In the genomic region with DNA sequence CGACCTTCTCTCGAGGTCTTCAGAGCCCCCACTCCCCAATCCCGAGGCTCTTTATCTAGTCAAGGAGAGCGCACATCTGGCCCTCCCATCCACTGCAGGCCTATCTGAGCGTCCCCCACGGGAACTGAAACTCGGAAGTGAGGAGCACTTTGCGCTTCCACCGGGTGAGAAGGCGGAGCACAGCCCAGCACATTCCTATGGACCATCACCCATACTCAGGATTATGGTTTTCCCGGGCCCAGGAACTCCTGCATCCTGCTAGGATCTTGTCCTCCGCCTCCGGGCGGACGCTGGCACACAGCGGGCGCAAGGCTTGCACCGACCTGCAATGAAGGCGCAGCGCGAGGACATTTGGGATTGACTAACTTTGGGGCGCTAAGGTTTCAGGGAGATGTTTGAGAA, we compare ENCODE assay signal across 9 mouse cellular contexts. TPM values are rescaled to one million over a fixed set of nuclear protein-coding genes. Genes with fewer than 3 reads are reported as not detected.
DNase-seq lines count a peak whose midpoint lies in the region; ATAC-seq and TF ChIP-seq lines count a peak whose summit lies in the region.
"Had no signal": no experiment of that assay in that cellular context is flagged by ENCODE, and none has a peak within 500 bp of the region (broad histone marks: within the 10 kb centered on the region; RNA-seq: fewer than 3 reads in every experiment).

No protein-coding gene starts in this region.

- under 1% methylated on average over 22 of the region's 22 CpGs for WGBS in embryonic facial prominence, embryonic 15.5 days

- peak overlapping the region; percentile 99 for H3K4me2 ChIP-seq in embryonic facial prominence, embryonic 15.5 days (replicated peaks)

- TF ChIP-seq CTCF in left cerebral cortex, adult 2 months (IDR thresholded peaks at IDR 0.05), result no peak

- H3K4me3 ChIP-seq in left cerebral cortex, adult 2 months, result peak overlapping the region; percentile 36
- peak overlapping the region; percentile 65 for H3K4me3 ChIP-seq in embryonic facial prominence, embryonic 15.5 days (replicated peaks)

- no peaks in the 10 kb centered on the region for H3K36me3 ChIP-seq in embryonic facial prominence, embryonic 15.5 days

- peak; percentile 6 for ATAC-seq in embryonic facial prominence, embryonic 15.5 days (ENCODE audit: insufficient number of reproducible peaks, low FRiP score, low TSS enrichment, low read depth)
- peak; percentile 10; the same call in 1 of the 2 replicates for ATAC-seq in megakaryocyte-erythroid progenitor cell, adult 5-6 weeks (replicated peaks; ENCODE audit: low FRiP score, low TSS enrichment, poor library complexity, severe bottlenecking)

- no peaks in the 10 kb centered on the region for H3K9me3 ChIP-seq in embryonic facial prominence, embryonic 15.5 days (replicated peaks)

- intact Hi-C loops in left cerebral cortex, adult 2 months (cut with DNase I), result loop anchor here (1.0 kb wide), 1 partner anchor 161 kb away; no protein-coding TSS in a partner anchor
- intact Hi-C loops in left cerebral cortex, postnatal 25 days (cut with DNase I), result loop anchor here (2.0 kb wide), 1 partner anchor 161 kb away; no protein-coding TSS in a partner anchor

- H3K27me3 ChIP-seq in embryonic facial prominence, embryonic 15.5 days, result peaks cover 47% of the 10 kb centered on the region

- H3K4me1 ChIP-seq in embryonic facial prominence, embryonic 15.5 days, result peaks cover 20% of the 10 kb centered on the region

- peak in 1 of 2 experiments; percentile 30 for DNase-seq in left cerebral cortex, adult 2 months (ENCODE audit: extremely low spot score in 1 of 2, low spot score in 2 of 2)
- DNase-seq in left cerebral cortex, adult 9 months (ENCODE audit: low spot score in 2 of 2), result no peak
- DNase-seq in induced T-regulatory cell, adult 2 months (ENCODE audit: low read depth), result peak; percentile 59
- DNase-seq in left cerebral cortex, postnatal 25 days (ENCODE audit: low spot score in 2 of 2), result no peak
- DNase-seq in cerebellum, postnatal 4 days (ENCODE audit: low spot score in 2 of 2), result no peak
- DNase-seq in frontal cortex, postnatal 10 days (ENCODE audit: low spot score in 2 of 2), result no peak

- no peak overlapping the region for H3K9ac ChIP-seq in embryonic facial prominence, embryonic 15.5 days

- H3K27ac ChIP-seq in left cerebral cortex, adult 2 months, result peak overlapping the region; percentile 80
- H3K27ac ChIP-seq in embryonic facial prominence, embryonic 15.5 days (replicated peaks), result peak overlapping the region; percentile 76

RNA-seq across cellular contexts. Expression of a gene that starts 0.7 kb away (rescaled TPM):
- total RNA-seq in left cerebral cortex, adult 2 months (2021), result 100 to 1,000 TPM; 270 to 290 TPM
- 9.5 and 10.4 TPM in 2 replicates for polyA plus RNA-seq in embryonic facial prominence, embryonic 15.5 days (2015; fragmentation: Nextera tagmentation; extraction: Ambion mirVana)
- total RNA-seq in megakaryocyte-erythroid progenitor cell, adult 5-6 weeks (2014; fragmentation: Nextera tagmentation), result 1.0 TPM in 1 of 2 replicates, not detected in the other
- total RNA-seq in megakaryocyte-erythroid progenitor cell, adult 5-6 weeks (2017), result 0.23 TPM in 1 of 2 replicates, not detected in the other
- total RNA-seq in left cerebral cortex, postnatal 25 days (2021), result 100 to 1,000 TPM; 295 to 302 TPM
- total RNA-seq: neutrophil, adult 5-6 weeks had no signal

RNA-seq across cellular contexts. Expression of a gene that starts 27.4 kb away (rescaled TPM):
- 1 to 10 TPM; 7.1 to 7.4 TPM for total RNA-seq in left cerebral cortex, adult 2 months (2021)
- polyA plus RNA-seq in embryonic facial prominence, embryonic 15.5 days (2015; fragmentation: Nextera tagmentation; extraction: Ambion mirVana), result 0.62 and 0.67 TPM in 2 replicates
- total RNA-seq in megakaryocyte-erythroid progenitor cell, adult 5-6 weeks (2014; fragmentation: Nextera tagmentation), result not detected in 2 replicates
- not detected in 2 replicates for total RNA-seq in megakaryocyte-erythroid progenitor cell, adult 5-6 weeks (2017)
- total RNA-seq in left cerebral cortex, postnatal 25 days (2021), result 1 to 10 TPM; 6.9 to 7.1 TPM
- total RNA-seq: neutrophil, adult 5-6 weeks had no signal

RNA-seq across cellular contexts. Expression of a gene that starts 37.3 kb away (rescaled TPM):
- 10 to 100 TPM; 65.7 to 68.2 TPM for total RNA-seq in left cerebral cortex, adult 2 months (2021)
- polyA plus RNA-seq in embryonic facial prominence, embryonic 15.5 days (2015; fragmentation: Nextera tagmentation; extraction: Ambion mirVana), result 58.2 and 64.7 TPM in 2 replicates
- not detected in 2 replicates for total RNA-seq in megakaryocyte-erythroid progenitor cell, adult 5-6 weeks (2014; fragmentation: Nextera tagmentation)
- not detected in 2 replicates for total RNA-seq in megakaryocyte-erythroid progenitor cell, adult 5-6 weeks (2017)
- total RNA-seq in left cerebral cortex, postnatal 25 days (2021), result 10 to 100 TPM; 66.0 to 69.3 TPM

RNA-seq across cellular contexts. Expression of a gene that starts 58.3 kb away (rescaled TPM):
- total RNA-seq in left cerebral cortex, adult 2 months (2021), result 10 to 100 TPM; 73.7 to 79.3 TPM
- polyA plus RNA-seq in embryonic facial prominence, embryonic 15.5 days (2015; fragmentation: Nextera tagmentation; extraction: Ambion mirVana), result 4.6 and 5.1 TPM in 2 replicates
- total RNA-seq in megakaryocyte-erythroid progenitor cell, adult 5-6 weeks (2014; fragmentation: Nextera tagmentation), result 1.3 TPM in 1 of 2 replicates, not detected in the other
- total RNA-seq in megakaryocyte-erythroid progenitor cell, adult 5-6 weeks (2017), result 0.42 and 1.3 TPM in 2 replicates
- total RNA-seq in left cerebral cortex, postnatal 25 days (2021), result 10 to 100 TPM; 74.7 to 76.9 TPM

Comparison
In these comparisons a context has a peak if more than half of its experiments do, and no peak if none do; other contexts are left out.
1. RNA of a gene that starts 0.7 kb away (total RNA-seq): 295 to 302 TPM in left cerebral cortex, postnatal 25 days and 270 to 290 TPM in left cerebral cortex, adult 2 months; 0.23 to 1.0 TPM in megakaryocyte-erythroid progenitor cell, adult 5-6 weeks; every median in the first group is over 100 times any median in the second.
2. RNA of a gene that starts 27.4 kb away (total RNA-seq): 7.1 to 7.4 TPM in left cerebral cortex, adult 2 months and 6.9 to 7.1 TPM in left cerebral cortex, postnatal 25 days; not detected in megakaryocyte-erythroid progenitor cell, adult 5-6 weeks; every median in the first group is over 4 times any median in the second.
3. RNA of a gene that starts 37.3 kb away (total RNA-seq): 66.0 to 69.3 TPM in left cerebral cortex, postnatal 25 days and 65.7 to 68.2 TPM in left cerebral cortex, adult 2 months; not detected in megakaryocyte-erythroid progenitor cell, adult 5-6 weeks; every median in the first group is over 10 times any median in the second.